Mouse (Mus musculus): ENCODE data around the gene BC005624.
"Not testable (repeated sequence)": the region's sequence is repeated elsewhere in the genome, so short reads cannot be mapped to it uniquely, and the experiment has no call there.

Gene BC005624

GRCm38 (mm10) chr2:30967352-30968327 is 14.4 kb downstream of the BC005624 start, which contains the start of gene Tor1a:
Tor1a (minus strand) TSS chr2:30967933.
- peak; percentile 84 for DNase-seq (ENCODE audit: low spot score)

GRCm38 (mm10) chr2:30966826-30967225 is 15.2 kb downstream of the BC005624 start:
- no peak for DNase-seq (ENCODE audit: low spot score)

- DNase-seq (ENCODE audit: low spot score), result no peak
These were observed 16.4 kb downstream of the BC005624 start for GRCm38 (mm10) chr2:30965627-30966026.

- DNase-seq (ENCODE audit: low spot score), result no peak
These were observed 19.3 kb downstream of the BC005624 start for GRCm38 (mm10) chr2:30962570-30963254.

- DNase-seq (ENCODE audit: low spot score), result no peak
These were observed 22.1 kb downstream of the BC005624 start for GRCm38 (mm10) chr2:30959856-30960255.

- DNase-seq (ENCODE audit: low spot score), result no peak
These were observed 23.3 kb downstream of the BC005624 start for GRCm38 (mm10) chr2:30958726-30959125.

- DNase-seq (ENCODE audit: low spot score), result no peak
These were observed 24.5 kb downstream of the BC005624 start for GRCm38 (mm10) chr2:30957511-30957910.

- no peak for DNase-seq (ENCODE audit: low spot score)
These were observed 27.2 kb downstream of the BC005624 start for GRCm38 (mm10) chr2:30954797-30955196.

- no peak for DNase-seq (ENCODE audit: low spot score)
These were observed 29.0 kb downstream of the BC005624 start, which contains the start of gene Tor1b for GRCm38 (mm10) chr2:30952824-30953490. Tor1b (plus strand) TSS chr2:30952959.

- DNase-seq (ENCODE audit: low spot score), result no peak
These were observed 29.6 kb downstream of the BC005624 start for GRCm38 (mm10) chr2:30952457-30952823.

- no peak for DNase-seq (ENCODE audit: low spot score)
These were observed 39.4 kb downstream of the BC005624 start for GRCm38 (mm10) chr2:30942603-30943011.

GRCm38 (mm10) chr2:30942116-30942515 is 39.9 kb downstream of the BC005624 start:
- DNase-seq (ENCODE audit: low spot score), result not testable (repeated sequence)

GRCm38 (mm10) chr2:30941586-30941985 is 40.4 kb downstream of the BC005624 start:
- no peak for DNase-seq (ENCODE audit: low spot score)

- no peak for DNase-seq (ENCODE audit: low spot score)
These were observed 43.4 kb downstream of the BC005624 start for GRCm38 (mm10) chr2:30938574-30938991.

GRCm38 (mm10) chr2:30937731-30938130 is 44.3 kb downstream of the BC005624 start:
- no peak for DNase-seq (ENCODE audit: low spot score)

- DNase-seq (ENCODE audit: low spot score), result no peak
These were observed 45.2 kb downstream of the BC005624 start for GRCm38 (mm10) chr2:30936808-30937207.

- peak; percentile 73 for DNase-seq (ENCODE audit: low spot score)
These were observed 48.0 kb downstream of the BC005624 start for GRCm38 (mm10) chr2:30933917-30934450.

- no peak for DNase-seq (ENCODE audit: low spot score)
These were observed 49.0 kb downstream of the BC005624 start for GRCm38 (mm10) chr2:30933032-30933431.

- DNase-seq (ENCODE audit: low spot score), result no peak
These were observed 50.1 kb downstream of the BC005624 start for GRCm38 (mm10) chr2:30931922-30932321.

- DNase-seq (ENCODE audit: low spot score), result not testable (repeated sequence)
These were observed 51.2 kb downstream of the BC005624 start for GRCm38 (mm10) chr2:30930846-30931245.

GRCm38 (mm10) chr2:30929483-30930045 is 52.4 kb downstream of the BC005624 start, which contains the start of gene Ptges:
Ptges (minus strand) TSS chr2:30929863.
- DNase-seq (ENCODE audit: low spot score), result no peak

Data from layer of hippocampus, adult 9-10 months (tissue).